Mouse (Mus musculus) testis, adult 2 months (tissue): Measurements from ENCODE around the gene Mcm5.

ENCODE experiments used
- CTCF ChIP-seq: fragments of 200-500 bp; IDR thresholded peaks from 2 replicates; pipeline ENCODE4 v1.5.1; 2012; ENCODE audit warnings: low read depth, mild to moderate bottlenecking, inconsistent platforms, low read length, moderate library complexity; ENCODE audit not compliant: control insufficient read depth, insufficient read depth, insufficient replicate concordance
- POLR2A ChIP-seq: fragments of 200-500 bp; IDR thresholded peaks from 2 replicates; pipeline ENCODE4 v1.6.1; 2012; ENCODE audit warnings: low read depth, mild to moderate bottlenecking, inconsistent platforms, low read length, moderate library complexity; ENCODE audit not compliant: control insufficient read depth

DNA sequence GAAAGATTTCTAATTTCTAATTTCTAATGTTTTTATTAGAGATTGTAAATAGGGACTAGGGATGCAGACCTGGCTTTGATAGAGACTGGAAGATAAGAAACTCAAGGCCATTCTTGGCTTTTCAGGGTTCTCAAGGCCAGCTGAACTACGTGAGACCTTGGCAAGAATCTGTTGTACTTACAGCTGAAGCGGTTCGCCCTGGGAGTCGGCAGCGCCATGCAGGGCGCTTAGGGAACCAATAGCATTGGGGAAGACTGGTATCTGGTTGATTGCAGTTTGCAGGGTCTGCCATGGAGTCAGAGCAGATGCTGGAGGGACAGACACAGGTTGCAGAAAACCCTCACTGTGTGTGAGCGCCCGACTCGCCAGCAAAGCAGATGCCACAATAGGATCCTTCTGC, 30.5 kb upstream of the Mcm5 start:
- TF ChIP-seq POLR2A (no peak), CTCF (no peak)
